Mouse (Mus musculus): ENCODE measurements at regions not wholly inside any gene's neighbourhood (a gene's known extent, or its start where the extent isn't known, plus 50 kb on each side); places are given as distances from the start of the nearest gene placed in this dataset.
"Not testable (repeated sequence)": the region's sequence is repeated elsewhere in the genome, so short reads cannot be mapped to it uniquely, and the experiment has no call there.

DNA sequence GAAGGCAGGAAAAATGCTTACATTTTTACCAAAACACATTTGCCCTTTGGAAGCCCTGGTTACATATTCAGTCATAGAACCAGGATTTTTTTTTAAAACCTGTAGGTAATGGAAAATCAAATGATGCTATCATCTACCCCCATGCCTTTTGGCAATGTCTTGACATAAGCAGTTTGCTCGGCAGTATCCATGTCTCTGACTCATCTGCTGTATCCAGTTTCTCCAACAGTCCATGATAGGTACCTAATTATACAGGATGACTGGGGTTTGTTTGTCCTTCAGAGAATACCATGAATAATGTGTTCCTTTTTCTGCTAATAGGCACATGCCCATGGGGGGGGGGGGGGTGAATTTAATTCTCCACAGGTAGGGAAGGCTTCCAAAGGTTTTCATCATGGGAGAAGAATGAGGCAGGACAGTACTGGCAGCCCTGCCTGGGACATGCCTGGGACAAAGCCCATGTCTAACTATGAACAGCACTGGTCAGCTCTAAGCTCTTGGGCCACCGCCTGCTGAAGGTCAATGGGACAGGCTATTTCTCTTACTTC is 122.9 kb downstream of the Cand1 start:
- peaks cover 26% of the 10 kb centered on the region for H3K4me1 ChIP-seq (replicated peaks)
- no peaks in the 10 kb centered on the region for H3K36me3 ChIP-seq
- no peak overlapping the region for H3K4me2 ChIP-seq
- no peak for ATAC-seq (ENCODE audit: low read depth)
- WGBS (ENCODE audit: insufficient replicate concordance): 53% methylated on average over 2 of the region's 2 CpGs
- no peaks in the 10 kb centered on the region for H3K9me3 ChIP-seq (replicated peaks)
- H3K9ac ChIP-seq: no peak overlapping the region
- no peak for DNase-seq
- no peak overlapping the region for H3K27ac ChIP-seq
- H3K4me3 ChIP-seq (replicated peaks): no peak overlapping the region
- H3K27me3 ChIP-seq: no peaks in the 10 kb centered on the region

DNA sequence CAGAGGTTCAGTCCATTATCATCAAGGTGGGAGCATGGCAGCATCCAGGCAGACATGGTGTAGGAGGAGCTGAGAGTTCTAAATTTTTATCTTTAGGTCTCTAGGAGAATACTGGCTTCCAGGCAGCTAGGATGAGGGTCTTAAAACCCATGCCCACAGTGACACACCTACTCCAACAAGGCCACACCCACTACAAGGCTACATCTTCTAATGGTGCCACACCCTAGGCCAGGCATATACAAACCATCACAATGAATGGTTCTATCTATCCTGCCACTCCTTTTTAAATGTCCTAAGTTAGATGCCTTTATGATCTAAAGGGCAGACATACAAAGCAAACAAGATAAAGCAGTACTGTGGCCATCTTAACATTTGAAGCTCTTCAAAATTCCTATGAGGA is 124.7 kb downstream of the Cand1 start:
- Histone ChIP-seq H3K4me2 (peak overlapping the region; percentile 45), H3K4me3 (replicated peaks) (0 out of 2 replicates have a peak overlapping the region, but pooled peaks have one; percentile 0), H3K4me1 (replicated peaks) (peaks cover 40% of the 10 kb centered on the region), H3K27ac (peak overlapping the region; percentile 65)
- H3K27me3 ChIP-seq; H3K9me3 ChIP-seq (replicated peaks); H3K36me3 ChIP-seq; DNase-seq; H3K9ac ChIP-seq: not testable (repeated sequence)
- ATAC-seq (ENCODE audit: low read depth): peak; percentile 52

DNA sequence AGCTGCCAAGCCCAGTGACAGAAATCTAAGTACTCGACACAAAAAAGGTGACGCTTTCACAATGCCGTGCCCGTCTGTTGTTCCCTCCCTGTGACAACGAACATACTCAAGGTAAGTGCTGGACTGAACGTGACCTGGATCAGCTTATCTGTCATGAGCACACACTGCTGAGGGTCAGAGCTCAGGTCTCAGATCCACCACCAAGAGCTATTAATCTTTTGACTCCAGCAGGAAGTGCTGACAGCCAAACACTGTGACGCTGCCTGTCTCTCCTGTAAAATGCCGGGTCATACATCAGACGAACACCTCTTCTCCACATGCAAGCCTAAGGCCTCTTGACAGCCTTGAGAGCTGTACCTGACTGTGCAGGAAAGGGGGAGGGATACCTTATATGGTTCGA is 125.2 kb downstream of the Cand1 start:
- DNase-seq (peak; percentile 55), ATAC-seq (ENCODE audit: low read depth) (peak; percentile 89)
- Histone ChIP-seq H3K36me3 (no peaks in the 10 kb centered on the region), H3K9me3 (replicated peaks) (no peaks in the 10 kb centered on the region), H3K27me3 (no peaks in the 10 kb centered on the region), H3K4me1 (replicated peaks) (peaks cover 40% of the 10 kb centered on the region), H3K4me3 (replicated peaks) (0 out of 2 replicates have a peak overlapping the region, but pooled peaks have one; percentile 0), H3K27ac (peak overlapping the region; percentile 65), H3K4me2 (peak overlapping the region; percentile 45), H3K9ac (no peak overlapping the region)
- 6% methylated on average over 10 of the region's 10 CpGs for WGBS (ENCODE audit: insufficient replicate concordance)

DNA sequence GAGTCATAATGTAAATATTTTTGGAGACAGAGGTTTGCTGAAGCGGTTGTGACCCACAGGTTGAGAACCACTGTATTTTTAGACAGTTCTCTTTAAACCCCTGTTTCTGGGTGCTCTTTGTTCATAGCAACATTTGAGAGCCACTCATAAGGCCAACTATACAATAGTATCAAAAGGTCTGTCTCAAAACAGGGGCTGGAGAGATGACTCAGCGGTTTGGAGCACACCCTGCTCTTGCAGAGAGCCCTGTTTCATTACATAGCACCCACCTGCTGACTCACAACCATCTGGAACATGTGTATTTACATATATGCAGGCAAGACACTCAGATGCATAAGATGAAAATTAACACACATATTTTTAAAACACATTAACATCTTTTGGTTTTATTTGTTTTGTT is 128.0 kb downstream of the Cand1 start:
- peak overlapping the region; percentile 39; the same call in 1 of the 2 replicates for H3K27ac ChIP-seq
- no peaks in the 10 kb centered on the region for H3K36me3 ChIP-seq
- H3K27me3 ChIP-seq: no peaks in the 10 kb centered on the region
- DNase-seq (peak; percentile 64), ATAC-seq (ENCODE audit: low read depth) (peak; percentile 71)
- H3K4me2 ChIP-seq: no peak overlapping the region
- H3K4me3 ChIP-seq (replicated peaks): no peak overlapping the region
- no peak overlapping the region for H3K9ac ChIP-seq
- H3K4me1 ChIP-seq (replicated peaks): peaks cover 40% of the 10 kb centered on the region
- 61% methylated on average over 2 of the region's 2 CpGs for WGBS (ENCODE audit: insufficient replicate concordance)
- no peaks in the 10 kb centered on the region for H3K9me3 ChIP-seq (replicated peaks)

DNA sequence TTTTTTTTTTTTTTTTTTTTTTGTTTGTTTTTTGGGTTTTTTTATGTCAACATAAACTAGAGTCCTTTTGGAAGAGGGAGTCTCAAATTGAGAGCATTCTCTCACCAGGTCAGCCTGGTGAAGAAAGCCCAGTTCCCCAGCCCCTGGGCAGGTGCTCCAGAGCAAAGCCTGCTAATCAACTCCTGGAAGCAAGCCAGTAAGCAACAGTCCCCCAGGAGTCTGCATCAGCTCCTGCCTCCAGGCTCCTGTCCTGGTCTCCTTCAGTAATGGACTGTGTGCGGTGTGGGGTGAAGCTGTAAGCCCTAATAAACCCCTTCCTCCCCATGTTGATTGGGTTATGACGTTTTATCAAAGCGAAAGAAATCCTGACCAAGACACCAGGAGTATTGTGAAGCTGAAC is 128.4 kb downstream of the Cand1 start:
- ATAC-seq (ENCODE audit: low read depth) (no peak), DNase-seq (no peak)
- WGBS (ENCODE audit: insufficient replicate concordance): 74% methylated on average over 3 of the region's 3 CpGs
- Histone ChIP-seq H3K4me3 (replicated peaks) (no peak overlapping the region), H3K4me2 (no peak overlapping the region), H3K9me3 (replicated peaks) (no peaks in the 10 kb centered on the region), H3K36me3 (no peaks in the 10 kb centered on the region), H3K9ac (no peak overlapping the region), H3K4me1 (replicated peaks) (peaks cover 40% of the 10 kb centered on the region), H3K27me3 (no peaks in the 10 kb centered on the region), H3K27ac (0 out of 2 replicates have a peak overlapping the region, but pooled peaks have one; percentile 39)

DNA sequence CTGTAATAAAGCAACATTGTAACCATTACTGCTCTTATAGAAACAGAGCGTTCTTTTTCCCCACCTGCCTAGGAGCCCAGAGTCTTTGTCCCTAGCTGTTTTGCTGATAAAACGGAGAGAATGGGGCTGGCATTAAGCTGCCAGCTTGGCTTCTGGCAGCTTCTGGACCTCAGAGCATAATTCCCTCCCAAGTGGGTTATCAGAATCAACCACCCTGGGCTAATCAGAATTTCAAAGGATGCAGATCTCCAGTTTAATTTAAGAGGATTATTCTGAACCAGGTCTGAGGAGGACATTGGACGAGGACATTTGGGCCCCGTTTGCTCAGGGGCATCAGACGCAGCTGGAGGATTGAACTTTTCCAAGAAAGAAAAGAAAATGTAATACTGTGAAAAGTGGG is 129.2 kb downstream of the Cand1 start:
- Histone ChIP-seq H3K4me3 (replicated peaks) (no peak overlapping the region), H3K9ac (no peak overlapping the region), H3K4me1 (replicated peaks) (peaks cover 35% of the 10 kb centered on the region), H3K4me2 (no peak overlapping the region), H3K9me3 (replicated peaks) (no peaks in the 10 kb centered on the region), H3K36me3 (no peaks in the 10 kb centered on the region), H3K27me3 (no peaks in the 10 kb centered on the region), H3K27ac (0 out of 2 replicates have a peak overlapping the region, but pooled peaks have one; percentile 13)
- no peak for DNase-seq
- ATAC-seq (ENCODE audit: low read depth): no peak
- WGBS (ENCODE audit: insufficient replicate concordance): 30% methylated on average over 5 of the region's 5 CpGs

DNA sequence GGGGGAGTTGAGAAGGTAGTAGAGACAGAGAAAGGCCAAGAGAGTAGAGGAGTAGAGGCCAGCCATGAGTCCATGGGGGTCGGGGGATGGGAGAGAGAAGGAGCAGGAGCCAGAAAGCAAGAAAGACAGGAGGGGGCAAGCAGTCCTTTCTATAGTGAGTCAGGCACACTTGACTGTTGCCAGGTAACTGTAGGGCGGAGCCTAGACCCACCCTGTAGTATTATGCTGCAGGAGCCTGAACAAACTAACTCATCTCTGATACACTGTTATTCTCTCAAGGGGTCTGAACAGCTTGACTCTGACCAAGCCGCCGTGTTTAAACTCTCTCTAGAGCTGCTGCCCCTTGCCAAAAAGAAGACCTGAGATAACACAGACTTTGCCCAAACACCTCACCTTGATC is 130.6 kb downstream of the Cand1 start:
- no peak overlapping the region for H3K4me3 ChIP-seq (replicated peaks)
- no peaks in the 10 kb centered on the region for H3K36me3 ChIP-seq
- WGBS (ENCODE audit: insufficient replicate concordance): 65% methylated on average over 4 of the region's 4 CpGs
- no peaks in the 10 kb centered on the region for H3K27me3 ChIP-seq
- DNase-seq: no peak
- H3K4me2 ChIP-seq: no peak overlapping the region
- no peak for ATAC-seq (ENCODE audit: low read depth)
- H3K9ac ChIP-seq: no peak overlapping the region
- peaks cover 21% of the 10 kb centered on the region for H3K4me1 ChIP-seq (replicated peaks)
- no peak overlapping the region for H3K27ac ChIP-seq
- H3K9me3 ChIP-seq (replicated peaks): no peaks in the 10 kb centered on the region

DNA sequence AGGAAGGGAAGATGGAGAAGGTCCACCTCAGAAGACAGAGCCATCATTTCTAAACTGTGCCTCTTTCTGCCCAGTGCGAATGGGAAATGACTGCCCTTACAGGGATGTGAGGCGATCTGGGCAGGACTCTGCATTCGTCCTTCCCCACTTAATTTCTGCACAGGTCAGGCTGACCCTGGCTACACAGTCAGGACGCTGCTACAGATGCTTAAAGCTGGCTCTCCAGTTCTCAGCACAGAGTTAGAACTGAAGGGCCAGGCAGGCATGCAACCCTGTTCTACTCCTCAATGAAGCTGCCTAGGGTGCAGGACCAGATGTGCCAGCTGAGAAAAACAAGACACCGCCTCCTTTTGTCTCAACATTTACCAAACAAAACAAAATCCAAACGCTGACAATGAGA is 132.1 kb downstream of the Cand1 start:
- WGBS (ENCODE audit: insufficient replicate concordance): 66% methylated on average over 6 of the region's 6 CpGs
- ATAC-seq (ENCODE audit: low read depth): no peak
- H3K4me3 ChIP-seq (replicated peaks): no peak overlapping the region

DNA sequence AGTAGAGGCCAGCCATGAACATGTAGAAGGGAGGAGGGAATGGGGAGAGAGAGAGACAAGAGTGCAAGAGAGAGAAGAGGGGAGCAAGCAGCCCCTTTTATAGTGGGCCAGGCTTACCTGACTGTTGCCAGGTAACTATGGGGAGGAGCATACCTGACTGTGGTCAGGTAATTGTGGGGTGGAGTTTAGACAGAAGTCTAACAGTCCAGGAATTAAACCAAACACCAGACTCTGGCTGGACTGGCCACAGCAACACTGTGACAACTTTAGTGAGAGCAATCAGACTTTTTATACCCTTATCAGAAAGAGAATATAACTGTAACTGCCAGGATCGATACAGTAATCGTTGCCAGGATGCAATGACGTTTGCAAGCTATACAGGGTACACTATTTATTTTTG is 133.8 kb downstream of the Cand1 start:
- 68% methylated on average over 3 of the region's 3 CpGs for WGBS (ENCODE audit: insufficient replicate concordance)
- no peak for DNase-seq
- no peak overlapping the region for H3K9ac ChIP-seq
- peaks cover 7% of the 10 kb centered on the region for H3K4me1 ChIP-seq (replicated peaks)
- no peak overlapping the region for H3K4me2 ChIP-seq
- no peaks in the 10 kb centered on the region for H3K27me3 ChIP-seq
- no peak overlapping the region for H3K27ac ChIP-seq
- H3K36me3 ChIP-seq: no peaks in the 10 kb centered on the region
- no peak for ATAC-seq (ENCODE audit: low read depth)
- H3K9me3 ChIP-seq (replicated peaks): no peaks in the 10 kb centered on the region
- no peak overlapping the region for H3K4me3 ChIP-seq (replicated peaks)

More for the DNA sequence above, 132.1 kb downstream of the Cand1 start:
- H3K4me1 ChIP-seq (replicated peaks): peaks cover 15% of the 10 kb centered on the region
- no peak overlapping the region for H3K27ac ChIP-seq
- H3K9me3 ChIP-seq (replicated peaks): no peaks in the 10 kb centered on the region
- no peak overlapping the region for H3K9ac ChIP-seq
- no peak for DNase-seq
- no peaks in the 10 kb centered on the region for H3K27me3 ChIP-seq
- no peaks in the 10 kb centered on the region for H3K36me3 ChIP-seq
- H3K4me2 ChIP-seq: no peak overlapping the region

DNA sequence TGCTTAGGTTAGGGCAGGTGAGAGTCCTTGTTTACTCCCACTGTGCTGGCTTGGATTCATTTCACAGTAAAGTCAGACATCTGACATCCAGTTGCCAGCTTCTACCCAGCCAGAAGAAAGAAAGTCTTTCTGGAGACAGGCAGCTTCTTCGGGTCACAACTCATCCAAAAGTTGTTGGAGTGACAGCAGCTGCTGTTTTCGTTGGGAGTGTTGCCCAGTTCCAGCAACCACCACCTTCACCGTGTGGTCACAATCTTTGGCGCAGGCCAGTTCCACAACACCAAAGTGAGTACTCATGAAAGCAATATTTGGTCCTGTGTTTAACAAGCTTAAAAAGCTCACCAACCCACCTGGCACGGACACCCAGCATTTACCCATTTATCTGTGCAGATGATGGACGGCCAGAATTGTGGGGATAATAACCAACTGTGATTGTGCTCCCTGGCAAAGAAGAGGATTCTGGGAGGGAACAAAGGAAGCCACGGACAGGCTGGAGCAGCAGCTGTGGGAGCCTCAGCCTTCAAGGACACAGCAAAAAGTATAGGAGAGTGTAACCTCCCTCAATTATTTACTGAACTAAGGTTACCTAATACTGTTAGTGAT is 134.5 kb downstream of the Cand1 start:
- ATAC-seq (ENCODE audit: low read depth): no peak
- no peak overlapping the region for H3K9ac ChIP-seq
- no peaks in the 10 kb centered on the region for H3K27me3 ChIP-seq
- H3K4me1 ChIP-seq (replicated peaks): no peaks in the 10 kb centered on the region
- 66% methylated on average over 7 of the region's 7 CpGs for WGBS (ENCODE audit: insufficient replicate concordance)
- H3K4me2 ChIP-seq: no peak overlapping the region
- no peak overlapping the region for H3K4me3 ChIP-seq (replicated peaks)
- no peak for DNase-seq
- no peaks in the 10 kb centered on the region for H3K9me3 ChIP-seq (replicated peaks)
- no peak overlapping the region for H3K27ac ChIP-seq
- no peaks in the 10 kb centered on the region for H3K36me3 ChIP-seq

DNA sequence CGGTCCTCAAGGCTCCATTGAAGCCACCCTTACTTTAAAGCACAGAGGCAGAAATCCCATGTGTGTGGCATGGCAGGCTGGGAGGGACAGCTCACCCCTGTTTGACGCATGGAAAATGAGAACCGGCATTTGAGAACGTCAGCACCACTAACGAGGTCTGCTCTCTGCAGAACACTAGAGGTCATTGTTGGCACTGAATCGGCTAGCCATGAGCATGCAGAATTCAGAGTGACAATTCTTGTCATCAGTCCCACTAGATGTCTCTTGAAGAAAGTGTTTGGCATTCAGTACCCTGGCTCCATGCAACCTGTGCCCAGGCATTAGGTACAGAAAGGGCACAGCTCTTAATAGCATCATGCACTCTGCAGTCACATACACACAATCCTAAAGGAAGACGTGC is 139.3 kb downstream of the Cand1 start:
- Histone ChIP-seq H3K27me3 (no peaks in the 10 kb centered on the region), H3K9me3 (replicated peaks) (no peaks in the 10 kb centered on the region), H3K4me1 (replicated peaks) (no peaks in the 10 kb centered on the region), H3K36me3 (no peaks in the 10 kb centered on the region), H3K4me3 (replicated peaks) (no peak overlapping the region), H3K4me2 (no peak overlapping the region), H3K9ac (no peak overlapping the region), H3K27ac (no peak overlapping the region)
- WGBS (ENCODE audit: insufficient replicate concordance): 28% methylated on average over 7 of the region's 7 CpGs
- no peak for DNase-seq
- no peak for ATAC-seq (ENCODE audit: low read depth)

DNA sequence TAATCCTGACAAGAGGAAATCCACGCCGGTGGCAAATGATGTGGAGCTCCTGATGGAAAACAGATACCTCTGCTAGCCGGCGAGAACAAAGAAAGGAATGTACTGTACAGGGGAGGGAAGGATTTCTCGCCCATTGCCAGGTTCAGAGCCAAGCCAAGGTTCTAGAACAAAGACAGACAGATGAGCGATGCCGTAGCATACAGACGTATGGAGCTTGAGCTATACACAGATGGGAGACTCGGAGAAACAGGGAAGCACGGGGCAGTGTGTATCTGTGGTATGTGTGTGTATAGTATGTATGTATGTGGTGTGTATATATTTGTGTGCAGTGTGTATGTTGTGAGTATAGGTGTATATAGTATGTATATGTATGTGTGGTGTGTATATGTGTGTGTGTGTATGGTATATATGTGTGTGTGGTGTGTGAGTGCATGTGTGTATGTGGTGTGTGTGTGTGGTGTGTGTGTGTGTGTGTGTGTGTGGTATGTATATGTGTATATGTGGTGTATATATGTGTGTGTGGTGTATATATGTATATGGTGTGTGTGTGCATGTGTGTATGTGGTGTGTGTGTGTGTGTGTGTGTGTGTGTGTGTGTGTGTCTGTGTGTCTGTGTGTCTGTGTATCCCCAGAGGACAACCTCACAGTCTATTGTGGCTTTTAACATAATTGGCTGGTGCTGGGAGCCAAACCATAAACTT is 140.6 kb downstream of the Cand1 start:
- ATAC-seq (ENCODE audit: low read depth) (no peak), DNase-seq (no peak)
- H3K4me1 ChIP-seq (replicated peaks): no peaks in the 10 kb centered on the region
- no peak overlapping the region for H3K4me2 ChIP-seq
- 67% methylated on average over 10 of the region's 10 CpGs for WGBS (ENCODE audit: insufficient replicate concordance)
- H3K27ac ChIP-seq: no peak overlapping the region
- no peak overlapping the region for H3K9ac ChIP-seq
- no peak overlapping the region for H3K4me3 ChIP-seq (replicated peaks)
- no peaks in the 10 kb centered on the region for H3K36me3 ChIP-seq
- H3K27me3 ChIP-seq: no peaks in the 10 kb centered on the region
- no peaks in the 10 kb centered on the region for H3K9me3 ChIP-seq (replicated peaks)

Data from liver, embryonic 13.5 days (tissue).